Mouse (Mus musculus) brain, embryonic 14.5 days (tissue): ENCODE measurements around the gene Siah1a. TPM values are rescaled to one million over a fixed set of nuclear protein-coding genes. Genes with fewer than 3 reads are reported as not detected.

ENCODE experiments used
- DNase-seq: peaks from one replicate; pipeline ENCODE4 v3.0.0-alpha.2; 2011; ENCODE audit warnings: low read depth
- CTCF ChIP-seq: fragments of 200-500 bp; IDR thresholded peaks from 2 replicates; pipeline ENCODE4 v1.5.1; 2012; ENCODE audit warnings: inconsistent platforms, mild to moderate bottlenecking, moderate library complexity, borderline replicate concordance; ENCODE audit not compliant: insufficient read depth, insufficient read length; ENCODE audit errors: extremely low read depth
- POLR2A ChIP-seq: fragments of 200-500 bp; IDR thresholded peaks from 2 replicates; pipeline ENCODE4 v1.6.1; 2012; ENCODE audit warnings: mild to moderate bottlenecking, inconsistent platforms, borderline replicate concordance; ENCODE audit not compliant: poor library complexity, insufficient read depth, insufficient read length, severe bottlenecking; ENCODE audit errors: extremely low read depth
- polyA plus RNA-seq: library from polyadenylated mRNA; depleted of rRNA; stranded (reverse); fragments of >200 nt; gene quantifications from 2 replicates; pipeline ENCODE4 v1.2.3, GENCODE M21; 2012

Gene Siah1a
- polyA plus RNA-seq, 1 experiment = 66.4 TPM

DNA sequence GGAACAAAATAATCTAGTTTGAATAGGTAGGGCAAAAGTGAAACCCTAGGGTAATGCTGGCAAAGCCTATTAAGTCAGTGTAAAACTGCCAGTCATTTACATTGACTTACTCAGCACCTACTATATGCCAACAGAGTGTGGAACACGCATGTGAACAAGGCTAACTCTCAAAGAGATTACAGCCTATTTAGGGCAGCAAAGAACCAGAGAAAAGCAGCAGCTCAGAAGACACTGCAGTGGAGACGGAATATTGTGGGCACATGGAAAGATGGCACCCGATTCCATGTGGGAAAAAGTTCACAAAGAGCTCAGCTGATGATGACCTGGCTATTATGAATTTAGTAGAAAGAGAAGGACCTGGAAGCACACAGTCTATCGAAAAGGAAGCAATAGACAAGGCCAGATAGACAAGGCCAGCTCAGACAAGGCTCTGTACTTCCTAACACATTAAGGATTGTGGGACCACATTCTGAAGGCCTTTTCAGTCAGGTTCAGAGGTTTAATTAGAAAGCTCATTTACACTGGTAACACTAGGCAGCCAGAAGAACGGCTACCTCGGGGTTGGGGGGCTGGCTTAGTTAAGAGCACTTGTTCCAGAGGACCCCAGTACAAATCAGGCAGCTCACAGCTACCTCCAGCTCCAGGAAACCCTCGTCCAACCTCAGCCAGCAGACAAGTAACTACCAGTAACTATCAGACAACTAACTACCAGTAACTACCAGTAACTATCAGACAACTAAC is 3.0 kb downstream of the Siah1a start:
- DNase-seq = no peak

DNA sequence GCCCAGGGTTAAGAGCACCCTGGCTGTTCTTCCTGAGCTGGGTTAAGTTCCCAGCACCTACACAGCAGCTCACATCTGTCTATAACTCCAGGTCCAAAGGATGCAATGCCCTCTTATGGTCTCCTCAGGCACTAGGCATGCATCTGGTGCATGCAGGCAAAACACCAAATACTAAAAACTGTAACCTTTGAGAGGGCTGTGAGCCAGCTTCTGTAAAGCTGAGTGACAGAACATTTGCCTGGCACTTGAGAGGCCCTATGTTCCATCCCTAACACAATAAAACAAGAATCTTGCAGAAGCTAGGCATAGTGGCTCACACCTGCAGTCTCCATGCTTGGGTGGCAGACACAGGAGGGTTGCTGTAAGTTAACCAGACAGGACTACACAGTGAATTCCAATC is 4.1 kb downstream of the Siah1a start:
- TF ChIP-seq CTCF = no peak
- no peak for TF ChIP-seq POLR2A

More for the DNA sequence above, 3.0 kb downstream of the Siah1a start:
- no peak for TF ChIP-seq POLR2A

DNA sequence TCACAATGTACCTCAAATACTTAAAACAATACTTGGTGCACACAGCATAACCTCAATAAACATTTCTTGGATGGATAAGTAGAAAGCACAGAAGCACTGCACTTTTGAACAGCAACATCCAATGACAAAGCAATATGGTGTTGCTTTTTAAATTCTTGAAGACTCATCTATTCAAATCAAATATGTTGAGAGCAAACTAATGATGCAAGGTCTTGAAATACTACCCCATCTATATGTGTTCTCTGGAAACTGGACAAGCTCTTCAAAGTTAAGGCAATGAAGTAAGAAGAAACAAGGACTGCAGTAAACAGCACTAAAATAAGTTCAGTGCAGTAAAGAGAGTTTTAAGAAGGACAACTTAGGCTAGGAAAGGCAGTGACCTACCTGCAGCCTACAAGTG is 4.8 kb downstream of the Siah1a start:
- DNase-seq = no peak
- TF ChIP-seq CTCF (no peak), POLR2A (no peak)

More for the DNA sequence above, 4.1 kb downstream of the Siah1a start:
- DNase-seq = no peak

DNA sequence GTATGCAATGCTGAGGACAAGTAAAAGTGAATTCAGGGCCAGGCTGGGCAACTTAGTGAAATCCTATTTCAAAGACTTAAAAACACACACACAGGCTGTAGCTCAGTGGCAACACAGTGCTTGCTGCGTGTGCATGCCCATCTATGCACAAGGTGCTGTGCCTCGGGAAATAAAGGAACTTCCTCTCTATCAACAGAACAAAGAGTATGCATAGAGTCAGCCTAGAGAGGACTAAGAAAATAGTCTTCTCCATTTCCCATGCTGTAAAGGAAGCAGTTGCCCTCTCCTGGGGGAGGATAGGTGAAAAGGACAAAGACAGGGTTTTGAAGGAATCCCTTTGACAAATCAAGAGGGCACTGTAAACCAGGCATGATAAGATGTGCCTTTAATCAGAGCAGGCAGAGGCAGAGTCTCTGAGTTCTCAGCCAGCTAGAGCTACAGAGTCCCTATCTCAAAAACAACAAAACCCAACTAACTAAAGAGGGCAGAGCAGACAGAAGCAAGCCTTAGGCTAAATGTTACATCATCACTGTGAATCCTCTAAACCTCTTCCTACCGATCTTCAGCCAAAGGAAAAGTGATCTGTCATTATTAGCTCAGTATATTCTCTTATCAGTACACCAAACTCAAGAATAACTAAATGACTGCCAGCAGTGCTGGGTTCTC is 10.2 kb downstream of the Siah1a start:
- TF ChIP-seq CTCF (no peak), POLR2A (no peak)
- DNase-seq = no peak

DNA sequence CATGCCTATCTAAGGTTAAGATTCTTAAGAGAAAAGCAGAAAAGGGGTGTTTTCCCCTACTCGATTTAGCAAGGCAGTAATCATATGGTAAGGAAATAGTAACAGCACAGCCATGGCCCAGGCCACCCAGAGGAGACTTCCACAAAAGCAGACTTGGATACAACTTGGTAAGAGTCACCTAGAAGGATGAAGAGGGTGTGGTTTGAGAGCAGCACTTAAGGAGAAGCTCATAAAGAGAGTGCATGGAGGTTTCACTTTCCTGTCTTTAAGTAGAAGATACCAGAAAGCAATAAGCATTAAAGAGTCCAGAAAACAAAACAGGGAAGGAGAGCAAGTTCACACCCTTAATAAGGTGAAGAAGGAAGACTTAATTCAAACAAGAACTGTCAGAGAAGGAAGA is 10.8 kb downstream of the Siah1a start:
- no peak for TF ChIP-seq CTCF
- TF ChIP-seq POLR2A = no peak
- no peak for DNase-seq

DNA sequence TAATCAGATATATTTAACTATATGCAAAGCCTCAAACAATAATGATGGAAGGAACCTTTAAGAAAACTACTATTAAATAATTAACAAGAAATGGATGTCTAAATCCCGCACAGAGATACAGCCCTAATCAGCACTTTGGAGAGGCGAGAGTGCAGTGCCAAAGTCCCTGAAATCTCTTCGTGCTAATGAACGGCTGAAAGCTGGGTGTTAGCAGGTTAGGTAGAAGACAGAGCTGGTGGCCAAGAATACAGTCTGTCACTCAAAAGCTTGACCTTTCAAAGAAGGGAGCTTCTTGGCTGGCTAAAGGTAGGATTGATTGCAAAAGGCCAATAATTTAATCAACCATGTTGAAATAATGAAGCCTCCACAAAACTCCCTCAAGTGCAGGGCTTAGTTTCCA is 11.6 kb downstream of the Siah1a start:
- DNase-seq = peak; percentile 47
- TF ChIP-seq POLR2A (no peak), CTCF (no peak)

DNA sequence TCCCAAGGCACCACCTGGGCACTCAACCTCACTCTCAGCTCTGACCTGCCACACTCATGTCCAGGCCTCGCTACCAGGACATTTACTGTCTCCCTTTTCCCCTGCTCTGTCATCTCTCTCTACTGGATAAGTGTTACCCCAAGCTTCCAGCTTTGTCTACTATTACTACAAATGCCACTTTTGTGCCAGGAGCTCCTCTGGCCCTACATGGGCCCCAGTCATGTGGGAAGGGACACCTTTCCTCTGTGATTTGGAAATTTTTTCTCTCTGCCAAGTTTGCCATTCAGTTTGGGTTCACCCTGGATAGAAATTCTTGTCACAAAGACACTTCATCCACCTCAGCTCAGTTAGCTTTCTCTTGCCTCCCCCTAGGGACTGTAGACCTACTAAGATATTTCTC is 14.9 kb downstream of the Siah1a start:
- TF ChIP-seq POLR2A (no peak), CTCF (no peak)

DNA sequence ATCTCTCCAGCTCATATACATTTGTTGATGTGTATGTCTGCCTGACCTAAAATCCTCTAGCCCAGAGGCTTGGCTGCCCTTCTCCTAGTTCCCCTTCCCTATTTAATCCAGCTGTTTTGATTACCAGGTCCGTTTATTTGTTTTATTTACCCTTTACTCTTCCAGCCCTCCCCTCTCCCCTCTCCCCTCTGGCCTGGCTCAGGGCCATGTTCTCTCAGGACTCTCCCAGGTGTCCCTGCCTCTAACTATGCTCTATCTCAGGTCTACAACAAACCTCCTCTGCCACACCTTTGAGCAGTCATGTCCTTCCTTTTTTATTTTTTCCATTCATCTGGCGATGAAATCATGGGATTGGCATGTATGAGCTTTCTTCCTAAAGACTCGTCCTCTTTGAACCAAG is 15.4 kb downstream of the Siah1a start:
- no peak for TF ChIP-seq POLR2A
- TF ChIP-seq CTCF = no peak
- no peak for DNase-seq

More for the DNA sequence above, 14.9 kb downstream of the Siah1a start:
- no peak for DNase-seq

DNA sequence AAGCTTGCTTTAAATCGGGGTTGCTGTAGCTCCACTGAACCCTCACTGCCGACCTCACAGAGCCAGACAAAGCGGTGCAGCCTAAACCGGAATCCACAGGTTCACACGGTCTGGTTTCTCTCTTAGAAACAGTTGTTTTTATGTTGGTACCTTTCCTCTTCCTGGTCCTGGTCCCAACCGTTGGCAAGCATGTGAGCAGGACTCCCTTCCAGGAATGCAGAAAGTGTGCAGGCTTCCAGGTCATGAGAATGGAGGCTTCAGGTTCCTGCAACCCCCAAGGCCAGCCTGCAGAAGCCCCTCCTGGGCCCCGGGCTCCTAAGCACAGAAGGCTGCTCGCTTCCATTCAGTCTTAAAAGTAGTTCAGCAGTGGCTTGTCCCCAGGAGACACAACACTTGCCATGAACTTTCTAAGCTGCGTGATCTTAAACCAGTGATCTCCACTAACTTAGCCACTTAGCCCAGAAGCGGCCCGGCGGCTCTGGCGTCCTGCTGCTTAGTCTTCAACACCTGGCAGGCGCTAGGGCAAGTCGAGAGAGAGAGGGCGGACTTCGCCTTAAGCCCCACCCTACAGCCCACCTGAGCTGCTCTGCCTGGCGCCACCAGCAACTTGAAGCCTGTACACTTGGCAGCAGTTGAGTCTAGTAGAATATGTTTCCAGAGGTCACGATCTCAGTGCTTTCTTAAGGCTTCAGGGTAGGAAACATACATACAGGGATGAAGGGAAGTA is 17.3 kb downstream of the Siah1a start:
- TF ChIP-seq POLR2A (no peak), CTCF (no peak)

DNA sequence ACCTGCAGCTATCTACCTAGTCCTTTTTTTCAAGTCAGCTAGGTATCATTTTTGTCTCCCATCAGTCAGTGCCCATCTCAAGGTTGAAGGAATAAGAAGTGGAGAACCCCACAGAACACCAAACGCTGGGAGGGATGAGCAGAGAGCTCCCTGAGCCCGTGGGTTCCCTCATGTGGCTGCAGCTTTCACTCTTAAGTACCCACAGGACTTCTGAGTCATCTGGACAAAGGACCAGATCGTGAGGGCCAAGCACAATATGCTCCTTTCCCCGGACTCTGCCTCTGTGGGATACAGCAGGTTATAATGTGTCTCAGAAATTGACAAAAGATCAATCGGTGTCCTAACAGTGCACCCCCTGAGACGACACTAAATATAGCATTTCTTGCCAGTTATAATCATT is 18.8 kb downstream of the Siah1a start:
- no peak for DNase-seq
- TF ChIP-seq POLR2A = no peak
- no peak for TF ChIP-seq CTCF

More for the DNA sequence above, 17.3 kb downstream of the Siah1a start:
- DNase-seq = no peak

DNA sequence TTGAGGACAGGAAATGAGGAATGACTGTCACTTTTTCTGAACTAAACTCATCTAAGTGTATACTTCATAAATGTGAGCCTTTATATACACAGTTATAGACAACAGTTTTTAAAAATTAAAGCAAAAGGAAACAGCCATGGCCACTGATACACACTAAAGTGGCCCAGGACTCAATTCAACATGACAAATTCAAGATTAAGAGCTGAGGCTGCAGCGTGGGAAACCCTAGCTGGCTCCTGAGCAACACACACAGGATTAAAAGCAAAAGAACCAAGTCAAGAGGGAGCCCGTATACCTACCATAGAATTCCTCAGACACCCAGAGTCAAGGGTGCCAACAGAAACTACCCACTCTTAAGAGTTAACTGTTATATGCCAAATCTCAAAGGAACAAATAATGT is 24.2 kb downstream of the Siah1a start:
- TF ChIP-seq CTCF (no peak), POLR2A (no peak)
- DNase-seq = no peak

DNA sequence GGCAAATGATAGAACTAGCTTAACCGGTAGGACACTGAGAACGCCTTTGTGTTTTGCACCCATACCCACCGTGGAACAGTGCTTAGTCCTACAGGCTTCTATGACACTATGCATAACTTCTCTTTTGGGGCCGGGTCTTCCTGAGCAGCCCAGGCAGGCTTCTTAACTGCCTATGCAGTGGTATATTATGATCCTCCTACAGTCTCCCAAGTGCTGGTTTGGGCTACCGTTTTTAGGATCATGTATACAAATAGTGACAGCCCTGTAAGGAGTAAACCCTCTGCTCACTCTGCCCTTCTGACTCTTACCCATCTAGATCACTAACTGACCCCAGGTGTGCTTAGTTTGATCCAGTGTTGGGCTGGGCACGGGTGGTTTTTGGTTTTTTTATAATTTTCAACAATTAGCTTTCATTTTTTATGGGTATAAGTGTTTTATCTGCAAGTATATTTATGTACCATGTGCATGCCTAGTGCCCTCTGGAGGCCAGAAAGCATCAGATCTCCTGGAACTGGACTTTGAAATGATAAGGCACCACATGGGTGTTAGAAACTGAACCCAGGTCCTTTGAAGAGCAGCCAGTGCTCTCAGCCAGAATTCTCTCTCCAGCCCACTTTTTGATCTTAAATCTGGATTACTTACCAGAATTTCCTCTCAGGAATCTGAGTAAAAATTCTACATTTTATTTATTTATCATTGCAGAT is 24.8 kb downstream of the Siah1a start:
- DNase-seq = no peak
- TF ChIP-seq POLR2A = no peak
- no peak for TF ChIP-seq CTCF
